Mouse (Mus musculus) ovary, postnatal 10 days (tissue): ENCODE measurements around the gene Psmc2.

Experiments
- DNase-seq: peaks from one replicate; pipeline ENCODE4 v3.0.0; 2022; ENCODE audit warnings: low spot score

The Psmc2 gene

DNA sequence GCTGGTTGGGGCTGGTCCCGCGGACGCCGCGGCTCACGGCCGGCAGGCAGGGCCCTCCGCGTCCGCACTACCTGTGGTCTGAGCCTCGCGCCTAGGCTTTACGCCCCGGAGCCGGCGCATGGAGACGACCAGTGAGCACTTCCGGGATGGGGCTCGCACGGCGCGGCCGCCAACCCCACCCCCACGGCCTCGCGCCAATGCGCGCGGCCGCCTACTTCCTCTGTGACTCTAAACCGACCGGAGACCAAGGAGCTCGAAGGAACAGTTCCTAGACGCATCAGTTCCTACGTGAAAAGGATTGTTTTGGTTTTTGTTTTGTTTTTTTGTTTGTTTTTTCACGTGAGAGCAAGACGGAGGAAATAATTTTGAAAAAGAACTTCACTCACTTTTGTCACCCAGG is at the start of gene Psmc2, which contains the start of gene Dnajc2:
Gene Psmc2, plus strand, starts transcription at position 231 of the 400 bp plus-strand sequence.
Gene Dnajc2, minus strand, starts transcription at position 199 of the 400 bp plus-strand sequence.
- DNase-seq: peak; percentile 66

DNA sequence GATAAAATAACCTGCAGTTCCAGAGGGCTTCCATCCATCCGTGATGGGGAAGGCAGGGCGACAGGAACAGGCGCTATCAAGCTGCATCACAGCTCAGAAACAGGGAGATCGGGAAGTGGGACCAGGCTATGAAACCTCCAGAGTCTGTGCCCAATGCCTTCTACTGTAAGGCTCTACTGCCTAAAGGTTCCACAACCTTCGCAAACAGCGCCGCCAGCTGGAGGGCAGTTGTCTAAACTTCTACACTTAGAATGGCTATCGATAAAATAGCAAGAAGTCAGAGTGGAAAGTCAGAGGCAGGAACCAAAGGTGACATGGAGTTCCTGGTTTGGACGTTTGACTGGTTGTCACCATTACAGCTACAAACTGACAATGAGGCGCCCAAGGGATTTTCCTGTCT is 49.5 kb upstream of the Psmc2 start:
- peak; percentile 42 for DNase-seq

DNA sequence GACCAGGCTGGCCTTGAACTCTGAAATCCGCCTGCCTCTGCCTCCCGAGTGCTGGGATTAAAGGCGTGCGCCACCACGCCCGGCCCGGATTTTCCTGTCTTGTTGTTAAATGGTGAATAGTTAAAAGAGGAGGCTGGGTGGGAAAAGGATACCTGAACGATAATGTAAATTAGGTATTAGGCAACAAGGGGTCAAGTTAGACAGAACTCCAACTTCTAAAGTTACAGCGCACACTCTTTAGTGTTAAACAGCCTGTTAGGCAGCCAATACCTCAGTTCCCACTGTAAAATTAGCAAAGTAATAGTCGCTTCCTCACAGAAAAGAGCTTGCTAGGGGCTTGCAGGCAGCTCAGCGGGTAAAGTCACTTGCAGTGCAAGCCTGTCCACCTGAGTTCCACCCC is 49.0 kb upstream of the Psmc2 start:
- DNase-seq: no peak

DNA sequence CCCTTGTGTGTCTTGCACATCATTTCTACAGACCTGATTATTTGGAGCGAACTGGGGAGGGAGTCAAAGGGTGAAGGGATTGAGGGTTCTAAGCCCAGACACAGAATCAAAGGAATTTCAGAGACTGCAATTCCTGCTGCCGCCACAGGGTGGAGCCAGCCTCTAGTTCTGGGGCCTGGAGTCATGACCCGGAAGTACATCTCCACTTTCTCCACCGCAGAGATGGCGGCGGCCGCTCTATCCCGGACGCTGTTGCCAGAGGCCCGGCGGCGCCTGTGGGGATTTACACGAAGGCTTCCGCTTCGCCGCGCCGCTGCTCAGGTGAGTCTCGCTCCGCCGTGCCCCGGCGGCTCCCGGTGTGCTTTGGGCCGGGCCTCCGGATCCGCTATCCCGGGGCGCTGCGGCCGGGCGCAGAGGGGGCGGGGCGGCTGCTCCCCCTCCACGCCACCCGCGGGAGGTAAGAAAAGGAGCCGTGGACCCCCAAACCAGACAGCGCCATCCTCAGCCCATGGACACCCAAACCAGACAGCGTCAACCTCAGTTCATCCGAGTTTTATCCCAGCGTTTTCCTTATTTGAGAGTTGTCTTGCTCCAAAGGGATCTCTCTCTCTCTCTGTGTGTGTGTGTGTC is 48.0 kb upstream of the Psmc2 start, which contains the start of gene Pmpcb:
Gene Pmpcb, plus strand, starts transcription at position 186 of the 630 bp plus-strand sequence.
- DNase-seq: peak; percentile 75

DNA sequence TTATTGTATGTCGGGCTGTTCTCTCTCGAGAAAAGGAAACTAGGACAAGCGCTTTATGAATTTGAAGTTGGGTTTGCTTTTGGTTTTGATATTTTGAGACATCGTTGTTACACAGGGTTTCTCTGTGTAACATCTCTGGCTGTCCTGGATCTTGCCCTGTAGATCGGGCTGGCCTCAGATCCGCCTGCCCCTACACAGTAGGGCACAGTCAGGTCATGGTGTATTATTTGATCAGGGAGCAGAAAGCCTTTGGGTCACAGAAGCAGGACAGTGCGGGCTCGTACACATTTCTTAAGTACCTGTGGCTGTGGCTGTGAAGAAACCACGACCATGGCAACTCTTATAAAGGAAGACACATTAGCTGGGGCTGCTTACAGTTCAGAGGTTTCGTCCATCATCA is 47.5 kb upstream of the Psmc2 start:
- no peak for DNase-seq

DNA sequence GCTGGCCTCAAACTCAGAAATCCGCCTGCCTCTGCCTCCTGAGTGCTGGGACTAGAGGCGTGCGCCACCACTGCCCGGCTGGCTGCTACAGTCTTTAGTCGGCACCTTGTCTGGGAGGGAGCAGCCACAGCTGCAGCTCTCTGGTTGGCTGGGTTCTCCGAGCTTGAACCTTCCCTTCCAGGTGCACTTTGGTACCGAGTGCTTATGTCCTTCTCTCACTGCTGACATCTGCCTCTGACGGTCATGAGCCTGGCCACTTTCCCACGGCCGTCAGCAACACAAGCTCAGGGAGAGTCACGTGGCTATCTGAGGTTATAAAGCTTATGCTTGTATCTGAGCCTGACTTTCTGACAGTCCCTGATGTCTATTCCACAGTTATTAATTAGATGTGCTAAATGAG is 46.0 kb upstream of the Psmc2 start:
- no peak for DNase-seq

DNA sequence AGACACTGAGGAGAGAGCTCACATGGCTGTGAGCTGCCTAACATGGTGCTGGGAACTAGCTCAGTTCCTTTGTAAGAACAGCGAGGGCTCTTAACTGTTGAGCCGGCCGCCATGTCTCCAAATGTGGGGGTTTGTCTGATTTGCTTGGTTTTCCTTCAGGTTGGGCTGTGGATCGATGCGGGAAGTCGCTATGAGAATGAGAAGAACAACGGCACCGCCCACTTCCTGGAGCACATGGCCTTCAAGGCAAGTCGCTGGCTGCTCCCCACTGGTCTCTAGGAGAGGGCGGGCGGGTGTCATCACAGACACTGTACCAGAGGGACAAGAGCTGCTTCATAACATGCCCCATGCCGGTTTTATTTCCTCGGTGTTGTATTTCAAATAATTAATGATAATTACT is 45.2 kb upstream of the Psmc2 start:
- no peak for DNase-seq

DNA sequence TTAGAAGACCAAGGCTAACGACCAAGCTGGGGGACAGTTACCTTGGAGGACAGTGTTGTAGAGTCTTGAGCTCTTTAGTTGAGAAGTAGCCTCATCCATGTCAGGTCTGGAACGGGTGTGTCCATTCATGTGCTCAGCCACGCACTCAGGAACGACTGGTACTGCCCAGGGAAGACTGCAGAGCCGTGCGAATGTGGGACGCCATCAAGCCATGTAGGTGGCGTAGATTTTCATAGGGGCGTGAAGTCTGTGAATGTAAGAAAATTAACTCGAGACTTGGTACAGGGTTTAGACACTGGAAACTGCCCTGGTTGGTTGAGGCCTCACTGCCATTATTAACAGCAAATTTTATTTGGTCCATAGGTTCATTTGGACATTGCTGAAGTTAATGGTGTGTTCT is 41.5 kb upstream of the Psmc2 start:
- no peak for DNase-seq

DNA sequence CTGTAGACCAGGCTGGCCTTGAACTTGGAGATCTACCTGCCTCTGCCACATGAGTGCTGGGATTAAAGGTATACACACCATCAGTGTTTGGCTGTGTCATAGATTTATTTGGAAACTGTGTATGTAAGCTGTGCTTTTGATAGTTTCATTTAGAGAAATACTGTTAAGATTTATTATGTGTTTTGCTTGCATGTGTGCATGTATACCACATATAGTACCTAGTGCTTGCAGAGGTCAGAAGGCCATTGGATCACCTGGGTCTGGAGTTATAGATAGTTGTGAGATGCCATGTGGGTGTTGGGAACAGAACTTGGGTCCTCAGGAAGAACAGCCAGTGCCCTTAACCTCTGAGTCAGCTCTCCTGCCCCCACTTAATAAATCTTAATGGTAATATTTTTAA is 40.4 kb upstream of the Psmc2 start:
- no peak for DNase-seq

DNA sequence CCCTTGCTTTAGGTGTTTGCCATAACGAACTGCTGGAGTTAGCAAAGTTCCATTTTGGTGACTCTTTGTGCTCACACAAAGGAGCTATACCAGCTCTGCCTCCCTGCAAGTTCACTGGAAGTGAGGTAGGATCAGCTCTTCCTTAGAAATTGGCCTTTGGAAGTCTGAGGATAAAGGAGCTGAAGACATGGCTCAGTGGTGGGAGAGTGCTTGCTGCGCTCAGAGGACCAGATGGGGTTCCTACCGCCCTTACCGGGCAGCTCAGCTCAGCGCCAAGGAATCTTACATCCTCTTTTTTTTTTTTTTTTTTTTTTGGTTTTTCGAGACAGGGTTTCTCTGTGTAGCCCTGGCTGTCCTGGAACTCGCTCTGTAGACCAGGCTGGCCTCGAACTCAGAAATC is 39.1 kb upstream of the Psmc2 start:
- no peak for DNase-seq

DNA sequence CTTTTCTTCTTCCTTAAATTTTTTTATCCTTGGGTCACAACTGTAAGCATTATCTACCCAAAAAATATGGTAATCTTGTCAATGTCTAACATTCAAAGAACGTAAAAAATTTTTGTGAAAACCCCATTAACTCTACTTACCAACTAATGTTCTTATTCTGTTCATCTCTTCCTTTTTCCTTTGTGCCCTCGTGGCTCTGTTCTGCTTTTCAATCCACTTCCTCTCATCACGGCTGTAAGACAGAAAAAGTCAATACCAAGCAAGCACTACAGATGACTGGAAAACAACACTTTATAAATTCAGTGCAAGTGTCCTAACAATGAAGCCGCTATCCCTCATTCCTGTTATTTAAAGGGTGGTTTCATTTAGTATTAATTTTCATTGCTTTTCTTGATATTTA is 16.6 kb upstream of the Psmc2 start:
- no peak for DNase-seq

DNA sequence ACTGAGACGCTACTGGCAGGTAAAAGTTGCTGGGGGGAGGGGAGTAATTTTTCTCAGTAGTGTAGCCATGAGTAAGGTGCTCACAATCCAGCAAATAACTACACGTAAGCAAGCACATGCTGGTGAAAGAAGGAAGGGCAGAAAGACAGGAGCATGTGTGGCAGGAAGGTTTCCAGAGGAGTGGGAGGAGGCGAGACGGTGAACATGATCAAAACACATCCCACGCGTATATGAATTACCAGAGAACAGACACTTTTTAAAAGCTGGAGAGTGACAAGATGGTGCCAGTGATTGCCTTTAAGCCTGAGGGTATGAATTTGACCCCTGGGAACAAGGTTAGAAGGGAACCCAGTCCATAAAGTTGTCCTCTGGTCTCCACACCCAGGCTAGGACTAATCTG is 15.2 kb upstream of the Psmc2 start:
- no peak for DNase-seq

DNA sequence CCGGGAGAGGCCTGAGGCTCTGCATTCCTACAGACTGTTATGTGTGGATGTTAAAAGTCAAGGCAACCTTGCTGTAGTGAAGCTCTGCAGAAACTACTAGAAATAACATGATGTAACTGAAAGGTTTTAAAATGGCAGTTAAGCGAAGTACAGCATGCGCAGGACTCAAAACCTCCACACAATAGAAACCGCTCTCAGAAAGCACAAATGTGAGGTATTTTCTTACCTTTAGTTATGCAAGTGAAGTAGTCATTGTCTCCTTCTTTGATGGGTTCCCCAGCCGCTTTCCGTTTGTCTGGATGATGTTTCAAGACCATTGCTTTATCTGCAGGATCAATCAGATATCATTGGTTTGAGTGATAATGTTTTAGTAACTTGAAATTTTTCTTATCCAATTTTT is 8.6 kb upstream of the Psmc2 start:
- no peak for DNase-seq

DNA sequence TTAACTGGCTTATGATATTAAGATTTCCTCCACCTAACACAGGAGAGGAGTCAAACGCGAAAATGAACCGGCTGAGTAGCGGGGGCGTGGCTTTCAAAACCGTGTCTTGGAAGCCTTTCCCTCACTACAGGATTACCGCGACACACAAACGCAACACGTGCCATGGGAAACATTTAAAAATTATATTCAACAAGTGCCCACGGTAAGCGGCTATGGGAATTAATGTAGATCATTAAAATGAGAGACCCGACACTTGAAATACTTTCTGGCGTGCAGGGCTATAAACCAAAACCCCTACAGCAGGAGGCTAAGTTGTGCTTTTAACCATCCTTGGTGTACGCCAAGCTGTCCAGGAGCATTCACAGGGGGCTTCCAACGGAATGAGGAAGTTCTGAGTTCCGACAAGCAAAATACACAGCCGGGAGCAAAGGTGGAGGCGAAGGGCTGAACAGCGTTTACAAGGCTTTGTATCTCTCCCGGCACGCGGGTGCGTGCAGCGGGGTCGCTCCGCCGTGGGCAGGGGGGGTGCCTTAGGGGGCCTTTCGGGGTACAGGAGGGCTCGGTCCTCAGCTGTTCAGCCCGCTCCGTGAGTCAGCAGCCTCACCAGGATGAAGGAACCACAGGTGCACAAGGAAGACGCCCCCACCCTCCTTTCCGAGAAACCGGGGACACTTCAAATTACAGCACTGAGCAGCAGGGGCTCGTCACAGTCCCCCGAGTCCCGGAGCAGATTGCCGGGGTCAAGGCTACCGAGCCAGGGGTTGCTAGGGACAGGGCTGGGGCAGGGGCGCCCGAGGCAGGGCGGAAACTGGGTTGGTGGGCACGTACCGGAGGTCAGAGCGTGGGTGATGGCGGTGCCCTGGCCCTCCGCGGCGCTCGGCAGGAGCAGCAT is 676 bp upstream of the Psmc2 start:
- DNase-seq: peak; percentile 3

DNA sequence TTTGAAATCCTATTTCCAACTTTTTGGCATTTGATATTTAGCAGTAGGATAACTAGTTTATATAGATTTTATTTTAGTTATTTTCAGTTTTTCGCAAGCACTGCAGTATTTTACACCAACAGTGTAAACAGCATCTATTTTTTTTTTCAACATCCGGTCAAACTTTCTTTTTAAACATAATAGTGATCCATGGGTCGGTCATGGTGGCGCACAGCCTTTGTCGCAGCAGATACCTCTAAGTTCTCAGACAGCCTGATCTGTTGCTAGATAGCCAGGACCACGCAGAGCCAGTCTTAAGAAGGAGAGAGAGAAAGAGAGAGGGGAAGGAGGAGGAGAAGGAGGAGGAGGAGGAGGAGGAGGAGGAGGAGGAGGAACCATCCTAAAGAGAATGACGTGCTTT is 693 bp downstream of the Psmc2 start:
- no peak for DNase-seq

DNA sequence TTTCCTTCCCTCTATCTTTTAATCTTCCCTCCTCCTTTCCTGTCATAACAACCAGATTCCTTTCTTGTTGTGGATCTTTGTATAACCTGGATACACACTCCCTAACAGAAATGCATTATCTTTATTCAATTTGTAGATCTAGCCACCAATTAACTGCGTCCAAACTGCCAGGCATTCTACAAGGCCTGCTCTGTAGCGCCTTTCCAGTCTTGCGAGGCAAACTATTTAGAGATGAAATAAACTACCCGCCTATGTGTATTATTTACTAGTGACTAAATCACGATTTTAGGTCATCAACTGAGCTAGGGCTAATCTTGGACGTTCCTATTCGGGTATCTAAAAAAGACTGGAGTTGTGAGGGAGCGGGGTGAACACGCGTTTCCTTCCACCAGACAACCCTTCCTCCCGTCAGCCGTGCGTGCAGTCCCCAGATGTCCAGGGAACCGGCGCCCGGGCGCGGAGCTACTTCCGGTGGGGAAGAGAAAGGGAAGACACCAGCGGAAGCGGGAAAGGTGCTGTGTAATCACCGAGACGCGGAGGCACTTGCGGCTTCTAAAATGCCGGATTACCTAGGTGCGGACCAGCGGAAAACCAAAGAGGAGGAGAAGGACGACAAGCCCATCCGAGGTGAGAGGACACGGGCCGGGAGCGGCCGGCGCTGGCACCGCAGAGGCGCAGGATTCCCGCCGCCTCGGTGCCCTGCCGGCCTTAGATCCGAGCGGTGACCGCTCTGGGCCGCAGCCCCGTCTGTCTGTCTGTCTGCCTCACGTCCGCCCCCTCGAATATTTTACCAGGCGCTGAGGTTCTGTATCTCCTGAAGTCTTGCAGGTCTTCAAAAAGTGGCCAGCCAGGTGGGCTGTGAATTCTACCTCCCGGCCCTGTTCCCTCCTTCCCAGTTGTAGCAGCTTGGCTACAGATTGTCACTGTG is 1.4 kb downstream of the Psmc2 start:
- peak; percentile 90 for DNase-seq

DNA sequence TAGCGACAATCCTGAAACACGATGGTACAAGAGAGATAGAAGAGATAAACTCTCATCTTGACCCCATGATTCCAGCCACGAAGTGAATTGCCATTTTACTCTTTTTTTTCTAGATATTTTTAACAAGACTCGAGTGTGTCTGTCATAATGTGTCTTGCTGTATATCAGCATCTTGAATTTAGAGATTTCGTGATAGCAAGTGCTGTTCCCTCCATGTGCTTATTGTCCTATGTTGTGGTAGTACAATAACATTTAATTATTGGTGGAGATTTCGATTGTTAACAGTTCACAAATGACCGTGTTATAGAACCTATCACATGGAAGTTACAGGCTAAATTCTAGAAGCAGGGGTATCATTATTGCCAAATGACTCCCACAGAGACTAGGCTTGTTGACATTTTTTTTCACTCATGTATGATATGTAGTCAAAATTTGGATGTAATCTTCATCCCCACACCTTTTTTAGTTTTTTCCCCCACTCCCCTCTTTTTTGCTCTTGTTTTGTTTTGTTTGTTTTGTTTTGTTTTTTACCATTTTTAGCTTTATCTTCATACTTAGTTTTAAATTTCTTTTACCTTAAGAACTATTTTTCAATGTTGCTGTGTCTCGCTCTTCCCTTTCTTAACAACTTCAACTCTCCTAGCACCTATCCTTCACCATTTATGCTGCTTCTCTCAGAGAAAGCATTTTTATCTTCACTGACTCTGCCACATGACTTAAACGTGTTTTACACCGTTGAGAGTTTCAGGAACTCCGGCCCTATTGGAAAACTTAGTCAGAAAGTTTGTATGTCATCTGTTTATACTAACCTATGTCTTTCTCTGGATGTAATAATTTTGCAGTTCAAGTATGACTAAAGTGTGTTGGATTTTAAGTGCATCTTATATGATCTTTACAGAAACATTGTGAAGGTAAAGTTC is 2.4 kb downstream of the Psmc2 start:
- no peak for DNase-seq

DNA sequence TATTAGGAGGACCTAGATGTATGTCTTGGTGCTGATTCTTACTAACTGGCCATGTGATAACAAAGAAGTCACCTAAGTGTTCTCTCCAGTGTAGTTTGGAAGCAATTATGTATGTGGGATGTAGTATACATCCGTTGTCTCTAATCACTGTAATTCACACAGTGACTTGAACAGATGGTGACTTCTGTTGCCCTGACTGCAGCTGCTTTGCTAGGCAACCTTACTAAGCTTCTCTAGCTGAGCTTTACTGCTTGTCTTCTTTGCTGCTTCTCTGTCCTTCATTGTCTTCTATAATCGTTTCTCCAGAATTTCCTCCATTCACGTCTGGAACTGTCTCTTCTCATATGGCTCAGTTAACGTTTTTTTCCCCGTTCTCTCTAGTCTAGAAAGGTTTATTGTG is 4.0 kb downstream of the Psmc2 start:
- no peak for DNase-seq

DNA sequence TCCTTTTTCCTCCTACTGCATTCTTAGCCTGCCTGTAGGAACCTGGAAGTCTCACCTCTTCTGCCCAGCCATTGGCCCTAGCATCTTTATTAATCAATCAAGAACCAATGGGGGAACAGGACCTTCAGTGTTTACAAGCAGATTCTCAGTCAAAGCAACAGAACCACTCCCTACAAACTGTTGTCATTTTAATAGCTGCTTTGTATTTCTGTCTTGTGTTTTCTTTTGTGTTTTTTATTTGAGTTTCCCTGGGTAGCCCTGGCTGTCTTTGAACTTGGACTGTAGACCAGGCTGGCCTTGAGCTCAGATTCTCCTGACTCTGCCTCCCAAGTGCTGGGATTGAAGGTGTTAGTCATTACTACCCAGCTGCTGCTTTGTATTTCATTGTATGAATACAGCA is 7.1 kb downstream of the Psmc2 start:
- DNase-seq: no peak

DNA sequence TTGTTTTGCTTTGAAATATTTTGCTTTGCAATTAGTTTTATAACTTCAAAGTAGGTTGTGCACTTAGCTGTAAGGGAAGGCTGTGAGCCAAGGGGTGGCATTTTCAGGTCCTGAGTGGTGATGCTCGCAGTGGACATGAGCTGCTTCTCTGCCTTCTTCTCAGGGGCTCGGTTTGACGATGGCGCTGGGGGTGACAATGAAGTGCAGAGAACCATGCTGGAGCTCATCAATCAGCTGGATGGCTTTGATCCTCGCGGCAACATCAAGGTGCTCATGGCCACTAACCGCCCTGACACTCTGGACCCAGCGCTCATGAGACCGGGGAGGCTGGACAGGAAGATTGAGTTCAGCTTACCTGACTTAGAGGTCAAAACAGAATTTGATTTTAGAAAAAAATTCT is 17.8 kb downstream of the Psmc2 start:
- DNase-seq: no peak

DNA sequence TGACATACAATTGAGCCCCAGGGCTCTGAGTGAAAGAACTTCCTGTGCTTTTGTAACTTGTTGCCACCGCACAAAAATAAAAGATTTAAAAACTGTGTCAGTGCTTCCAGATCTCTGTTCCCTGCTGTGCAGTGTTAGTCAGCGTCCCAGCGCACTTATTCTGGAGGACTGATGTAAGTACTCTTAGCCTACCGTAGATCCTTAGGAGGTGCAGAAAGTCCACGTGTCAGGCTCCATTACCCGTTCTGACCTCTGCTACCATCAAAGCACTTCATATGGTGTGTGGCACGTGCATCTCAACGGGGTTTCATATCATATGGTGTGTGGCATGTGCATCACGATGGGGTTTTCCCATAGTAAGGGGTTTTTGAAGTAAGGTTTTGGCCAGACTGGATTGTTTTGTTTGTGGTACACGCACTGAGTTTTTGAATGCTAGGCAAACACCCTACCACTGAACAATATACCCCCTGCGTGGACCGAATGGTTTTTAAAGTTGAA is 18.7 kb downstream of the Psmc2 start:
- DNase-seq: no peak
